Mouse (Mus musculus): ENCODE measurements at regions not wholly inside any gene's neighbourhood (a gene's known extent, or its start where the extent isn't known, plus 50 kb on each side); places are given as distances from the start of the nearest gene placed in this dataset.
A peak's percentile ranks its signal among the peaks of the same experiment; 100 is the strongest.

DNA sequence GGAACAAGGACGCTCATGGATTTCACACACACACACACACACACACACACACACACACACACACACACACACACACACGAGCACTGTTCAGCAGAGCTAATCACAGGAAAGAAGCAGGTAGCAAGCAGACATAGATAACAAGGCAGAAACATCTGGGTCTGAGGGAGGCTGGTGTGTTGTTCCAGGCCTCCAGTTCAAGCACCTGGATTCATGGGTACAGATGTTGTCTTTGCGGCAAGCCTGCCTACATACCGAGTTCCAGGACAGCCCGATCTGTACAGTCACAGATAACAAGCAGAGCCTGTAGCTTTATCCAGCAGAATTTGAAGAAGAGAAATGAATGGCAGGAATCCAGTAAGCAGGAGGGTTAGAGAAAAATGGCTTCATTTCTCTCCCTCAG is 55.0 kb upstream of the Adgrl2 start:
- H3K27ac ChIP-seq: no peak overlapping the region
- 0 out of 2 replicates have a peak, but pooled peaks cover 3% of the 10 kb centered on the region for H3K27me3 ChIP-seq (replicated peaks)
- peaks cover 22% of the 10 kb centered on the region; the same call in 1 of the 2 replicates for H3K4me1 ChIP-seq
- no peaks in the 10 kb centered on the region for H3K36me3 ChIP-seq (replicated peaks)
- H3K9me3 ChIP-seq: no peaks in the 10 kb centered on the region
- no peak overlapping the region for H3K4me2 ChIP-seq
- WGBS: 87% methylated on average over 5 of the region's 5 CpGs
- H3K9ac ChIP-seq: no peak overlapping the region
- H3K4me3 ChIP-seq: no peak overlapping the region
- no peak for ATAC-seq (replicated peaks)

DNA sequence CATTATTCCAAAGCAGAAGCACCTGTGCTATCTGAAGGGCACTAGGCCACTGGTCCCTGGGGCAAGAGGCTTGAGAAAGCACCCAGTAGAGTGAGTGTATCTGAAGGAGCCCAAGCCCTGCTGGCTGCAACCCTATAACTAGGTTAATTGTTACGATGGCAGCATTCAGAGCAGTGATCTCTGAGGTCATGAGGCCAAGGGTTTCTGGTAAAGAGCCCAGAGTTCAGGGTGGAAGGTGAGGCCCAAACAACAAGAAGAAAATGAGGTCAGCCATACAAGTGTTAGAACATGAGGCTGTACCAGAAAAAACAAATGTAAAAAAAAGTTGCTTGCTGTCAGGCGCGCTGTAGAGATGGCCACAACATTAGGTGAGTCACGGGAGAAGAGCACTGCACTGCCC is 53.5 kb upstream of the Adgrl2 start:
- peaks cover 22% of the 10 kb centered on the region; the same call in 1 of the 2 replicates for H3K4me1 ChIP-seq
- no peaks in the 10 kb centered on the region for H3K36me3 ChIP-seq (replicated peaks)
- no peak overlapping the region for H3K4me2 ChIP-seq
- H3K4me3 ChIP-seq: no peak overlapping the region
- H3K27ac ChIP-seq: no peak overlapping the region
- 0 out of 2 replicates have a peak, but pooled peaks cover 3% of the 10 kb centered on the region for H3K27me3 ChIP-seq (replicated peaks)
- WGBS: 86% methylated on average over 4 of the region's 4 CpGs
- ATAC-seq (replicated peaks): no peak
- no peak overlapping the region for H3K9ac ChIP-seq
- H3K9me3 ChIP-seq: no peaks in the 10 kb centered on the region

DNA sequence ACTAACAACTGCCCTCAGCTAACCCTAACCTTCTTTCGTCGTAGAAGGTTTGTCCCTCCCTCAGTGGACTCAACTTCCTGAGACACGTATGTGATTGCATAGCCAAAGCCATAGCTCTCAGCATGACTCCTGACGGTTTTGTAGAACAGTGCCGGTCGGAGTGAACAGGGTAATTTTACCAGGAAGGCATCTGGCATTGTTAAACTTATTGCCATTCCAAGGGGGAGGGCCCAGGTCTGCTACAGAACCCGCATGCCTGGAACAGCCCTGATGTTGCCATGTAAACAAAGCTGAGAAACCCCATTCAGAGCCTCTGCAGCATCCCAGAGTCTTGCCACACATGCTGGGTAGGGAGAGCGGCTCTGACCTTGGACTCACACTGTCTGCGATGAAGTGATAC is 52.2 kb upstream of the Adgrl2 start:
- 10% methylated on average over 9 of the region's 9 CpGs for WGBS
- H3K4me1 ChIP-seq: peaks cover 22% of the 10 kb centered on the region; the same call in 1 of the 2 replicates
- no peaks in the 10 kb centered on the region for H3K36me3 ChIP-seq (replicated peaks)
- peak; percentile 78 for ATAC-seq (replicated peaks)
- H3K4me2 ChIP-seq: no peak overlapping the region
- no peak overlapping the region for H3K27ac ChIP-seq
- no peak overlapping the region for H3K9ac ChIP-seq
- no peaks in the 10 kb centered on the region for H3K9me3 ChIP-seq
- 0 out of 2 replicates have a peak, but pooled peaks cover 3% of the 10 kb centered on the region for H3K27me3 ChIP-seq (replicated peaks)
- no peak overlapping the region for H3K4me3 ChIP-seq

DNA sequence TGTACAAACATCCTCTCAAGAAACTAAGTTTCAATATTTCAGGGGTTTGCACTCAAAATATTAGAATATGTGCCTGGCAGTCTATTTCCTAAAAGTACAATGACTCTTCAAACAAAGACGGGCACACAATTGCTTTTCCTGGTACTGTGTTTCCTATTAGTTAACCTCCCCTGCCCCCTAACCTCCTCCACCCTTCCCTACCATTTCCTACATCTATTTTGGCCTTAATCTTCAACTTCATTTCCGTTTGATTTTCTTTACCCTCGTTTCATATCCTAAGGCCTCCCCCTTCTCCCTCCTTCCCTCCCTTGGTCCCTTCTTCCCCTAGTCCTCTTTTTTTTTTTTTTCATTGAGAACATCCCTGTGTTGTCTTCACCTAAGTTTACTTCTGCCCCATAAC is 50.8 kb upstream of the Adgrl2 start:
- Histone ChIP-seq H3K4me1 (peaks cover 17% of the 10 kb centered on the region; the same call in 1 of the 2 replicates), H3K27me3 (replicated peaks) (0 out of 2 replicates have a peak, but pooled peaks cover 3% of the 10 kb centered on the region), H3K27ac (no peak overlapping the region), H3K9ac (no peak overlapping the region), H3K9me3 (no peaks in the 10 kb centered on the region), H3K36me3 (replicated peaks) (no peaks in the 10 kb centered on the region), H3K4me2 (no peak overlapping the region), H3K4me3 (no peak overlapping the region)
- no peak for ATAC-seq (replicated peaks)
- WGBS: 59% methylated on average over 3 of the region's 3 CpGs

Measured in midbrain, embryonic 15.5 days (tissue).